Mouse (Mus musculus): ENCODE results near the gene Lsp1. TPM values are rescaled to one million over a fixed set of nuclear protein-coding genes. Genes with fewer than 3 reads are reported as not detected.

Lsp1 gene
- polyA plus RNA-seq, 1 experiment from 2014 or later: 92.8 TPM

- Histone ChIP-seq H3K4me2 (replicated peaks; ENCODE audit: low read depth, low read length) (no peak overlapping the region), H3K4me3 (ENCODE audit: low read length) (no peak overlapping the region), H3K27me3 (ENCODE audit: control insufficient read depth, insufficient read depth, low read length) (no peaks in the 10 kb centered on the region), H3K4me1 (ENCODE audit: control insufficient read depth, insufficient read depth, low read length) (peaks cover 38% of the 10 kb centered on the region), H3K36me3 (ENCODE audit: control insufficient read depth, insufficient read depth, low read length) (no peaks in the 10 kb centered on the region), H3K27ac (ENCODE audit: low read depth, low read length) (peak overlapping the region; percentile 93), H3K9me3 (ENCODE audit: control insufficient read depth, low read length) (no peaks in the 10 kb centered on the region), H3K9ac (ENCODE audit: low read depth, low read length) (no peak overlapping the region)
- WGBS: 45% methylated on average over 2 of the region's 2 CpGs
- no peak for ATAC-seq (ENCODE audit: low FRiP score, low TSS enrichment)
Measured at GRCm38 (mm10) chr7:142455251-142455650, 5.4 kb upstream of the Lsp1 start.

GRCm38 (mm10) chr7:142456806-142457205, 3.8 kb upstream of the Lsp1 start:
- Histone ChIP-seq H3K4me3 (ENCODE audit: low read length) (no peak overlapping the region), H3K4me1 (ENCODE audit: control insufficient read depth, insufficient read depth, low read length) (peaks cover 38% of the 10 kb centered on the region), H3K4me2 (replicated peaks; ENCODE audit: low read depth, low read length) (no peak overlapping the region), H3K27ac (ENCODE audit: low read depth, low read length) (peak overlapping the region; percentile 93), H3K9ac (ENCODE audit: low read depth, low read length) (no peak overlapping the region), H3K9me3 (ENCODE audit: control insufficient read depth, low read length) (no peaks in the 10 kb centered on the region), H3K27me3 (ENCODE audit: control insufficient read depth, insufficient read depth, low read length) (no peaks in the 10 kb centered on the region), H3K36me3 (ENCODE audit: control insufficient read depth, insufficient read depth, low read length) (no peaks in the 10 kb centered on the region)
- ATAC-seq (ENCODE audit: low FRiP score, low TSS enrichment): no peak
- WGBS: 65% methylated on average over 3 of the region's 3 CpGs

- no peak overlapping the region for H3K4me3 ChIP-seq (ENCODE audit: low read length)
- 8% methylated on average over 3 of the region's 3 CpGs for WGBS
- H3K27ac ChIP-seq (ENCODE audit: low read depth, low read length): peak overlapping the region; percentile 93
- peaks cover 38% of the 10 kb centered on the region for H3K4me1 ChIP-seq (ENCODE audit: control insufficient read depth, insufficient read depth, low read length)
- H3K9ac ChIP-seq (ENCODE audit: low read depth, low read length): no peak overlapping the region
- no peaks in the 10 kb centered on the region for H3K9me3 ChIP-seq (ENCODE audit: control insufficient read depth, low read length)
- 0 out of 2 replicates have a peak overlapping the region, but pooled peaks have one; percentile 2 for H3K4me2 ChIP-seq (replicated peaks; ENCODE audit: low read depth, low read length)
- H3K36me3 ChIP-seq (ENCODE audit: control insufficient read depth, insufficient read depth, low read length): no peaks in the 10 kb centered on the region
- no peaks in the 10 kb centered on the region for H3K27me3 ChIP-seq (ENCODE audit: control insufficient read depth, insufficient read depth, low read length)
- peak; percentile 53 for ATAC-seq (ENCODE audit: low FRiP score, low TSS enrichment)
Measured at GRCm38 (mm10) chr7:142457227-142457811, 3.3 kb upstream of the Lsp1 start.

- Histone ChIP-seq H3K4me1 (ENCODE audit: control insufficient read depth, insufficient read depth, low read length) (peaks cover 37% of the 10 kb centered on the region), H3K9me3 (ENCODE audit: control insufficient read depth, low read length) (no peaks in the 10 kb centered on the region), H3K27ac (ENCODE audit: low read depth, low read length) (peak overlapping the region; percentile 93), H3K27me3 (ENCODE audit: control insufficient read depth, insufficient read depth, low read length) (no peaks in the 10 kb centered on the region), H3K36me3 (ENCODE audit: control insufficient read depth, insufficient read depth, low read length) (no peaks in the 10 kb centered on the region), H3K4me2 (replicated peaks; ENCODE audit: low read depth, low read length) (no peak overlapping the region), H3K4me3 (ENCODE audit: low read length) (no peak overlapping the region), H3K9ac (ENCODE audit: low read depth, low read length) (no peak overlapping the region)
- 23% methylated on average over 2 of the region's 2 CpGs for WGBS
- peak; percentile 68 for ATAC-seq (ENCODE audit: low FRiP score, low TSS enrichment)
Measured at GRCm38 (mm10) chr7:142458026-142458425, 2.6 kb upstream of the Lsp1 start.

GRCm38 (mm10) chr7:142458676-142459298, 1.8 kb upstream of the Lsp1 start:
- 80% methylated on average over 4 of the region's 5 CpGs for WGBS

GRCm38 (mm10) chr7:142459299-142459691, 1.3 kb upstream of the Lsp1 start:
- no peak overlapping the region for H3K4me3 ChIP-seq (ENCODE audit: low read length)
- peak overlapping the region; percentile 93; the same call in 1 of the 2 replicates for H3K27ac ChIP-seq (ENCODE audit: low read depth, low read length)
- ATAC-seq (ENCODE audit: low FRiP score, low TSS enrichment): no peak
- H3K9ac ChIP-seq (ENCODE audit: low read depth, low read length): no peak overlapping the region
- H3K27me3 ChIP-seq (ENCODE audit: control insufficient read depth, insufficient read depth, low read length): no peaks in the 10 kb centered on the region
- H3K9me3 ChIP-seq (ENCODE audit: control insufficient read depth, low read length): no peaks in the 10 kb centered on the region
- WGBS: 84% methylated on average over 2 of the region's 2 CpGs
- H3K4me2 ChIP-seq (replicated peaks; ENCODE audit: low read depth, low read length): no peak overlapping the region
- no peaks in the 10 kb centered on the region for H3K36me3 ChIP-seq (ENCODE audit: control insufficient read depth, insufficient read depth, low read length)
- H3K4me1 ChIP-seq (ENCODE audit: control insufficient read depth, insufficient read depth, low read length): peaks cover 32% of the 10 kb centered on the region

More at GRCm38 (mm10) chr7:142458676-142459298, 1.8 kb upstream of the Lsp1 start:
- no peaks in the 10 kb centered on the region for H3K36me3 ChIP-seq (ENCODE audit: control insufficient read depth, insufficient read depth, low read length)
- no peaks in the 10 kb centered on the region for H3K27me3 ChIP-seq (ENCODE audit: control insufficient read depth, insufficient read depth, low read length)
- H3K9ac ChIP-seq (ENCODE audit: low read depth, low read length): no peak overlapping the region
- peak overlapping the region; percentile 93 for H3K27ac ChIP-seq (ENCODE audit: low read depth, low read length)
- peaks cover 33% of the 10 kb centered on the region for H3K4me1 ChIP-seq (ENCODE audit: control insufficient read depth, insufficient read depth, low read length)
- H3K4me2 ChIP-seq (replicated peaks; ENCODE audit: low read depth, low read length): no peak overlapping the region
- ATAC-seq (ENCODE audit: low FRiP score, low TSS enrichment): no peak
- H3K9me3 ChIP-seq (ENCODE audit: control insufficient read depth, low read length): no peaks in the 10 kb centered on the region
- H3K4me3 ChIP-seq (ENCODE audit: low read length): no peak overlapping the region

GRCm38 (mm10) chr7:142461446-142461845, 837 bp downstream of the Lsp1 start:
- Histone ChIP-seq H3K9me3 (ENCODE audit: control insufficient read depth, low read length) (no peaks in the 10 kb centered on the region), H3K27me3 (ENCODE audit: control insufficient read depth, insufficient read depth, low read length) (no peaks in the 10 kb centered on the region), H3K9ac (ENCODE audit: low read depth, low read length) (no peak overlapping the region), H3K4me2 (replicated peaks; ENCODE audit: low read depth, low read length) (no peak overlapping the region), H3K27ac (ENCODE audit: low read depth, low read length) (no peak overlapping the region), H3K36me3 (ENCODE audit: control insufficient read depth, insufficient read depth, low read length) (no peaks in the 10 kb centered on the region), H3K4me1 (ENCODE audit: control insufficient read depth, insufficient read depth, low read length) (peaks cover 17% of the 10 kb centered on the region), H3K4me3 (ENCODE audit: low read length) (no peak overlapping the region)
- whole genome bisulfite sequencing: 90% methylated on average over 2 of the region's 2 CpGs
- no peak for ATAC-seq (ENCODE audit: low FRiP score, low TSS enrichment)

GRCm38 (mm10) chr7:142462190-142462589, 1.6 kb downstream of the Lsp1 start:
- 89% methylated on average over 6 of the region's 6 CpGs for WGBS
- Histone ChIP-seq H3K27me3 (ENCODE audit: control insufficient read depth, insufficient read depth, low read length) (no peaks in the 10 kb centered on the region), H3K4me2 (replicated peaks; ENCODE audit: low read depth, low read length) (no peak overlapping the region), H3K27ac (ENCODE audit: low read depth, low read length) (no peak overlapping the region), H3K36me3 (ENCODE audit: control insufficient read depth, insufficient read depth, low read length) (no peaks in the 10 kb centered on the region), H3K4me3 (ENCODE audit: low read length) (no peak overlapping the region), H3K4me1 (ENCODE audit: control insufficient read depth, insufficient read depth, low read length) (peaks cover 9% of the 10 kb centered on the region), H3K9ac (ENCODE audit: low read depth, low read length) (no peak overlapping the region), H3K9me3 (ENCODE audit: control insufficient read depth, low read length) (no peaks in the 10 kb centered on the region)
- no peak for ATAC-seq (ENCODE audit: low FRiP score, low TSS enrichment)

GRCm38 (mm10) chr7:142462594-142463078, 2.0 kb downstream of the Lsp1 start:
- 70% methylated on average over 4 of the region's 4 CpGs for WGBS
- H3K9ac ChIP-seq (ENCODE audit: low read depth, low read length): no peak overlapping the region
- H3K9me3 ChIP-seq (ENCODE audit: control insufficient read depth, low read length): no peaks in the 10 kb centered on the region
- no peak for ATAC-seq (ENCODE audit: low FRiP score, low TSS enrichment)
- no peak overlapping the region for H3K27ac ChIP-seq (ENCODE audit: low read depth, low read length)
- no peaks in the 10 kb centered on the region for H3K27me3 ChIP-seq (ENCODE audit: control insufficient read depth, insufficient read depth, low read length)
- no peak overlapping the region for H3K4me2 ChIP-seq (replicated peaks; ENCODE audit: low read depth, low read length)
- H3K4me1 ChIP-seq (ENCODE audit: control insufficient read depth, insufficient read depth, low read length): peaks cover 5% of the 10 kb centered on the region
- H3K4me3 ChIP-seq (ENCODE audit: low read length): no peak overlapping the region
- H3K36me3 ChIP-seq (ENCODE audit: control insufficient read depth, insufficient read depth, low read length): no peaks in the 10 kb centered on the region
